Mouse (Mus musculus): ENCODE measurements around the gene Zcchc2.

DNA sequence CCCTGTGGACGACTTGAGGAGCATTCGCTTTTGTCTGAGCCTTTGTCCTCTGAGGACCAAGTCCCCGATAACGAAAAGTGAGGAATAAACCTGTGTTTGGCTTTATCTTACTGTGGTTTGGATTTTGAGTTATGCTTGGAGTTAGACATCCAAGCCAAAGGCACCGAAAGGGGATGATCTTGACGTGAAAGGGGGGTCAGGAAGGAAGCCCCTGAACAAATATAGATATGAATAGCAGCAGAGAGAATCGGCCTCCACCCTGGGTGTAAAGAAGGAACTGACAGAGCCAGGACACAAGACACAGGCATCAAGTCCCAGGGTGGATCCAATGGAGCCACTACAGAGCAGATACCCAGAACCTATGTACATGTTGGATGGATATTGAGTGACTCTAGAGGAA is 83.9 kb downstream of the Zcchc2 start:
- TF ChIP-seq GATA1 (IDR thresholded peaks at IDR 0.05; ENCODE audit: borderline replicate concordance, low read length), result no peak
- no peak for TF ChIP-seq FLI1 (IDR thresholded peaks at IDR 0.05; ENCODE audit: low read length)

Data from megakaryocyte, embryonic 14.5 days (primary cell).